Mouse (Mus musculus) stomach, embryonic 16.5 days (tissue): ENCODE measurements at regions not wholly inside any gene's neighbourhood (a gene's known extent, or its start where the extent isn't known, plus 50 kb on each side); places are given as distances from the start of the nearest gene placed in this dataset.

Experiments
- ATAC-seq: fragments of 200-750 bp; cut with Nextera tagmentation; 2 replicates; pipeline ENCODE4 v1.8.0; 2017; ENCODE audit warnings: moderate number of reproducible peaks, moderate TSS enrichment; ENCODE audit not compliant: insufficient read depth, low FRiP score
- H3K27ac ChIP-seq: fragments of 300-500 bp; sonication (generic); 2 replicates; pipeline ENCODE4 v1.5.1; 2014; ENCODE audit warnings: low read length
- H3K27me3 ChIP-seq: fragments of 300-500 bp; sonication (generic); 2 replicates; pipeline ENCODE4 v1.6.1; 2014; ENCODE audit warnings: low read length, control low read depth, mixed read lengths; ENCODE audit not compliant: control insufficient read depth, insufficient read depth
- H3K36me3 ChIP-seq: fragments of 300-500 bp; sonication (generic); 2 replicates; pipeline ENCODE4 v1.6.1; 2014; ENCODE audit warnings: low read length; ENCODE audit not compliant: control insufficient read depth, insufficient read depth
- H3K4me1 ChIP-seq: fragments of 300-500 bp; sonication (generic); 2 replicates; pipeline ENCODE4 v1.6.1; 2014; ENCODE audit warnings: low read length, control low read depth, mixed read lengths; ENCODE audit not compliant: control insufficient read depth, insufficient read depth
- H3K4me2 ChIP-seq: fragments of 300-500 bp; sonication (generic); 2 replicates; pipeline ENCODE4 v1.6.1; 2014; ENCODE audit warnings: low read depth, low read length, mixed read lengths
- H3K4me3 ChIP-seq: fragments of 300-500 bp; sonication (generic); replicated peaks from 2 replicates; pipeline ENCODE4 v1.5.1; 2014; ENCODE audit warnings: mild to moderate bottlenecking, low read length
- H3K9ac ChIP-seq: fragments of 300-500 bp; sonication (generic); 2 replicates; pipeline ENCODE4 v1.6.1; 2014; ENCODE audit warnings: low read length
- H3K9me3 ChIP-seq: fragments of 300-500 bp; sonication (generic); replicated peaks from 2 replicates; pipeline ENCODE4 v1.6.1; 2016; ENCODE audit warnings: low read length, control low read depth; ENCODE audit not compliant: control insufficient read depth
- WGBS: fragments of 180-500 bp; shearing (Covaris S2); extraction: QIAGEN DNeasy Blood & Tissue Kit; methylation state at CpG from one replicate; pipeline ENCODE4 v1.1.7; 2014; 5-methylcytosine and 5-hydroxymethylcytosine counted together

GRCm38 (mm10) chr13:44132510-44132909, 347.9 kb downstream of the Cd83 start:
- no peak for ATAC-seq
- H3K4me2 ChIP-seq: no peak overlapping the region
- H3K9ac ChIP-seq: no peak overlapping the region
- 91% methylated on average over 4 of the region's 4 CpGs for WGBS
- no peaks in the 10 kb centered on the region for H3K27me3 ChIP-seq
- no peak overlapping the region for H3K27ac ChIP-seq
- no peaks in the 10 kb centered on the region for H3K9me3 ChIP-seq
- H3K4me3 ChIP-seq: no peak overlapping the region
- H3K4me1 ChIP-seq: no peaks in the 10 kb centered on the region
- H3K36me3 ChIP-seq: no peaks in the 10 kb centered on the region

GRCm38 (mm10) chr13:44133436-44133835, 348.9 kb downstream of the Cd83 start:
- no peaks in the 10 kb centered on the region for H3K27me3 ChIP-seq
- no peaks in the 10 kb centered on the region for H3K4me1 ChIP-seq
- no peak overlapping the region for H3K9ac ChIP-seq
- no peak overlapping the region for H3K4me3 ChIP-seq
- H3K4me2 ChIP-seq: no peak overlapping the region
- H3K36me3 ChIP-seq: no peaks in the 10 kb centered on the region
- no peak for ATAC-seq
- no peaks in the 10 kb centered on the region for H3K9me3 ChIP-seq
- WGBS: 66% methylated on average over 9 of the region's 9 CpGs
- H3K27ac ChIP-seq: no peak overlapping the region

GRCm38 (mm10) chr13:44141181-44141580, 356.6 kb downstream of the Cd83 start:
- Histone ChIP-seq H3K9me3 (peaks cover 9% of the 10 kb centered on the region; the same call in 1 of the 2 replicates), H3K36me3 (no peaks in the 10 kb centered on the region)

GRCm38 (mm10) chr13:44145441-44145840, 360.9 kb downstream of the Cd83 start:
- ATAC-seq: no peak

More at GRCm38 (mm10) chr13:44141181-44141580, 356.6 kb downstream of the Cd83 start:
- Histone ChIP-seq H3K4me1 (no peaks in the 10 kb centered on the region), H3K27me3 (no peaks in the 10 kb centered on the region), H3K4me2 (no peak overlapping the region), H3K9ac (no peak overlapping the region), H3K4me3 (no peak overlapping the region), H3K27ac (no peak overlapping the region)
- 56% methylated on average over 5 of the region's 5 CpGs for WGBS
- no peak for ATAC-seq

GRCm38 (mm10) chr13:44147841-44148240, 363.3 kb downstream of the Cd83 start:
- Histone ChIP-seq H3K4me2 (no peak overlapping the region), H3K27ac (no peak overlapping the region), H3K36me3 (no peaks in the 10 kb centered on the region), H3K27me3 (no peaks in the 10 kb centered on the region), H3K4me1 (no peaks in the 10 kb centered on the region), H3K9ac (no peak overlapping the region), H3K4me3 (no peak overlapping the region), H3K9me3 (peaks cover 9% of the 10 kb centered on the region; the same call in 1 of the 2 replicates)
- ATAC-seq: no peak
- 87% methylated on average over 5 of the region's 5 CpGs for WGBS

More at GRCm38 (mm10) chr13:44145441-44145840, 360.9 kb downstream of the Cd83 start:
- Histone ChIP-seq H3K4me2 (no peak overlapping the region), H3K4me3 (no peak overlapping the region), H3K4me1 (no peaks in the 10 kb centered on the region), H3K9me3 (peaks cover 9% of the 10 kb centered on the region; the same call in 1 of the 2 replicates), H3K36me3 (no peaks in the 10 kb centered on the region), H3K27me3 (no peaks in the 10 kb centered on the region), H3K9ac (no peak overlapping the region), H3K27ac (no peak overlapping the region)
- WGBS: 90% methylated on average over 4 of the region's 4 CpGs

GRCm38 (mm10) chr13:44149499-44149898, 364.9 kb downstream of the Cd83 start:
- no peak overlapping the region for H3K4me2 ChIP-seq
- peaks cover 7% of the 10 kb centered on the region; the same call in 1 of the 2 replicates for H3K9me3 ChIP-seq
- H3K4me3 ChIP-seq: no peak overlapping the region
- no peak overlapping the region for H3K27ac ChIP-seq
- 76% methylated on average over 3 of the region's 3 CpGs for WGBS
- H3K4me1 ChIP-seq: no peaks in the 10 kb centered on the region
- H3K36me3 ChIP-seq: no peaks in the 10 kb centered on the region
- H3K9ac ChIP-seq: no peak overlapping the region
- no peak for ATAC-seq
- no peaks in the 10 kb centered on the region for H3K27me3 ChIP-seq

- Histone ChIP-seq H3K9me3 (no peaks in the 10 kb centered on the region), H3K27me3 (no peaks in the 10 kb centered on the region), H3K4me3 (no peak overlapping the region), H3K9ac (no peak overlapping the region), H3K36me3 (no peaks in the 10 kb centered on the region), H3K4me1 (no peaks in the 10 kb centered on the region), H3K27ac (no peak overlapping the region), H3K4me2 (no peak overlapping the region)
- 87% methylated on average over 6 of the region's 6 CpGs for WGBS
- no peak for ATAC-seq
These were observed 367.0 kb downstream of the Cd83 start for GRCm38 (mm10) chr13:44151526-44151925.

- Histone ChIP-seq H3K36me3 (no peaks in the 10 kb centered on the region), H3K27ac (no peak overlapping the region), H3K4me3 (no peak overlapping the region), H3K4me1 (no peaks in the 10 kb centered on the region), H3K27me3 (no peaks in the 10 kb centered on the region; the same call in 1 of the 2 replicates), H3K9me3 (no peaks in the 10 kb centered on the region), H3K9ac (no peak overlapping the region), H3K4me2 (no peak overlapping the region)
- 37% methylated on average over 10 of the region's 10 CpGs for WGBS
- no peak for ATAC-seq
These were observed 368.4 kb downstream of the Cd83 start for GRCm38 (mm10) chr13:44152806-44153613.

- H3K27ac ChIP-seq: no peak overlapping the region
- no peak overlapping the region for H3K9ac ChIP-seq
- H3K4me1 ChIP-seq: no peaks in the 10 kb centered on the region
- ATAC-seq: no peak
- 94% methylated on average over 5 of the region's 5 CpGs for WGBS
- H3K27me3 ChIP-seq: no peaks in the 10 kb centered on the region; the same call in 1 of the 2 replicates
- no peak overlapping the region for H3K4me2 ChIP-seq
- H3K9me3 ChIP-seq: no peaks in the 10 kb centered on the region
- no peaks in the 10 kb centered on the region for H3K36me3 ChIP-seq
- no peak overlapping the region for H3K4me3 ChIP-seq
These were observed 369.2 kb downstream of the Cd83 start for GRCm38 (mm10) chr13:44153784-44154183.
